In genomic region chr14:122087956-122088355, GRCm38 (mm10) we compare ENCODE assay signal across 22 mouse cellular contexts. TPM values are rescaled to one million over a fixed set of nuclear protein-coding genes. Genes with fewer than 3 reads are reported as not detected.
DNase-seq lines count a peak whose midpoint lies in the region; ATAC-seq and TF ChIP-seq lines count a peak whose summit lies in the region.
"Had no signal": no experiment of that assay in that cellular context is flagged by ENCODE, and none has a peak within 500 bp of the region (broad histone marks: within the 10 kb centered on the region; RNA-seq: fewer than 3 reads in every experiment).

No protein-coding gene starts in this region.

- H3K36me3 ChIP-seq in intestine, embryonic 15.5 days: no peaks in the 10 kb centered on the region
- no peaks in the 10 kb centered on the region for H3K36me3 ChIP-seq in intestine, postnatal 0 days (ENCODE audit: control insufficient read depth, insufficient read depth)
- no peaks in the 10 kb centered on the region for H3K36me3 ChIP-seq in intestine, embryonic 16.5 days (ENCODE audit: control insufficient read depth, insufficient read depth, low read length)
- H3K36me3 ChIP-seq: G1E had no signal

- H3K27me3 ChIP-seq in intestine, embryonic 15.5 days (replicated peaks): no peaks in the 10 kb centered on the region
- H3K27me3 ChIP-seq in intestine, postnatal 0 days (replicated peaks; ENCODE audit: control insufficient read depth, insufficient read depth, low read length): no peaks in the 10 kb centered on the region
- no peaks in the 10 kb centered on the region for H3K27me3 ChIP-seq in intestine, embryonic 16.5 days (replicated peaks; ENCODE audit: control insufficient read depth, insufficient read depth, low read length)
- H3K27me3 ChIP-seq: CH12.LX, Patski had no signal

- ATAC-seq in intestine, embryonic 15.5 days: peak; percentile 58; the same call in 1 of the 2 replicates
- ATAC-seq in intestine, postnatal 0 days: no peak
- peak; percentile 53; the same call in 1 of the 2 replicates for ATAC-seq in intestine, embryonic 16.5 days
- ATAC-seq: activated CD4-positive, CD25-positive, alpha-beta regulatory T cell, adult 4 months; CD4-positive, CD25-positive, alpha-beta regulatory T cell, adult 4 months; Patski had no signal

- no peaks in the 10 kb centered on the region for H3K9me3 ChIP-seq in intestine, embryonic 15.5 days
- no peaks in the 10 kb centered on the region for H3K9me3 ChIP-seq in intestine, postnatal 0 days (ENCODE audit: control insufficient read depth)
- no peaks in the 10 kb centered on the region; the same call in 1 of the 2 replicates for H3K9me3 ChIP-seq in intestine, embryonic 16.5 days (ENCODE audit: control insufficient read depth, low read length)

- no peak overlapping the region for H3K4me3 ChIP-seq in intestine, embryonic 15.5 days (replicated peaks)
- H3K4me3 ChIP-seq in intestine, postnatal 0 days (ENCODE audit: low read depth, low read length): no peak overlapping the region
- H3K4me3 ChIP-seq in intestine, embryonic 16.5 days (ENCODE audit: low read length): no peak overlapping the region

- peak; percentile 29 for DNase-seq in heart, adult 11 months
- DNase-seq in heart, adult 9 months (ENCODE audit: low spot score in 2 of 2): no peak
- DNase-seq in embryo, embryonic 9.5 days (ENCODE audit: extremely low spot score): no peak
- DNase-seq: adrenal gland, adult 2 months; adrenal gland, adult 8-10 months; adrenal gland, postnatal 10 days; adrenal gland, postnatal 14 days; adrenal gland, postnatal 25 days; adrenal gland, postnatal 36 days; B cell, adult 2 months; cerebellum, adult 11 months; cerebellum, adult 11-12 months; cerebellum, adult 18-20 months had no signal

- no peak for TF ChIP-seq CTCF in intestine, postnatal 0 days (IDR thresholded peaks at IDR 0.05; ENCODE audit: low read depth)

- no peak overlapping the region for H3K27ac ChIP-seq in intestine, embryonic 15.5 days
- no peak overlapping the region for H3K27ac ChIP-seq in intestine, postnatal 0 days (ENCODE audit: low read depth, low read length)
- no peak overlapping the region for H3K27ac ChIP-seq in intestine, embryonic 16.5 days (ENCODE audit: low read length)

- H3K9ac ChIP-seq in intestine, embryonic 15.5 days: no peak overlapping the region
- H3K9ac ChIP-seq in intestine, postnatal 0 days (ENCODE audit: low read depth, low read length): no peak overlapping the region
- H3K9ac ChIP-seq in intestine, embryonic 16.5 days (ENCODE audit: low read depth, low read length): no peak overlapping the region

- no peak overlapping the region for H3K4me2 ChIP-seq in intestine, embryonic 15.5 days (replicated peaks)
- no peak overlapping the region for H3K4me2 ChIP-seq in intestine, postnatal 0 days (replicated peaks; ENCODE audit: low read depth)
- no peak overlapping the region for H3K4me2 ChIP-seq in intestine, embryonic 16.5 days (ENCODE audit: low read depth, low read length)

- no peaks in the 10 kb centered on the region for H3K4me1 ChIP-seq in intestine, embryonic 15.5 days (replicated peaks)
- H3K4me1 ChIP-seq in intestine, postnatal 0 days (replicated peaks; ENCODE audit: control insufficient read depth, insufficient read depth, low read length): no peaks in the 10 kb centered on the region
- no peaks in the 10 kb centered on the region for H3K4me1 ChIP-seq in intestine, embryonic 16.5 days (ENCODE audit: control insufficient read depth, insufficient read depth, low read length)

- WGBS in intestine, embryonic 15.5 days: 69% methylated on average over 5 of the region's 5 CpGs
- 48% methylated on average over 5 of the region's 5 CpGs for WGBS in intestine, postnatal 0 days
- WGBS in intestine, embryonic 16.5 days: 75% methylated on average over 5 of the region's 5 CpGs

RNA-seq across cellular contexts. Expression of gene Tm9sf2, which starts 18.9 kb away (rescaled TPM):
- 247 and 273 TPM in 2 replicates for polyA plus RNA-seq in intestine, embryonic 15.5 days (2015; fragmentation: Nextera tagmentation; extraction: Ambion mirVana)
- polyA plus RNA-seq in intestine, postnatal 0 days (2015; fragmentation: Nextera tagmentation; extraction: Ambion mirVana): 295 TPM in 2 replicates
- 293 and 308 TPM in 2 replicates for polyA plus RNA-seq in intestine, embryonic 16.5 days (2015; fragmentation: Nextera tagmentation; extraction: Ambion mirVana)

RNA-seq across cellular contexts. Expression of gene Timm8a2, which starts 53.5 kb away (rescaled TPM):
- polyA plus RNA-seq in intestine, embryonic 15.5 days (2015; fragmentation: Nextera tagmentation; extraction: Ambion mirVana): not detected in 2 replicates
- not detected in 2 replicates for polyA plus RNA-seq in intestine, postnatal 0 days (2015; fragmentation: Nextera tagmentation; extraction: Ambion mirVana)
- not detected in 2 replicates for polyA plus RNA-seq in intestine, embryonic 16.5 days (2015; fragmentation: Nextera tagmentation; extraction: Ambion mirVana)
- polyA plus RNA-seq: activated CD4-positive, CD25-positive, alpha-beta regulatory T cell, adult 4 months; adrenal gland, adult 2 months; C2C12; CD4-positive, CD25-positive, alpha-beta regulatory T cell, adult 4 months; Patski had no signal
